Mouse (Mus musculus) MN1 (cell line): ENCODE data around the gene Pik3r5.
A peak's percentile ranks its signal among the peaks of the same experiment; 100 is the strongest.

Experiments used
- DNase-seq: peaks from one replicate; pipeline ENCODE4 v3.0.0-alpha.2; 2016; ENCODE audit warnings: low spot score

Pik3r5 gene

GRCm38 (mm10) chr11:68401428-68401827 is 30.5 kb upstream of the Pik3r5 start:
- DNase-seq: no peak

GRCm38 (mm10) chr11:68404185-68404584 is 27.7 kb upstream of the Pik3r5 start:
- no peak for DNase-seq

- no peak for DNase-seq
Observed at GRCm38 (mm10) chr11:68405576-68405975, 26.3 kb upstream of the Pik3r5 start.

GRCm38 (mm10) chr11:68407266-68407926 is 24.5 kb upstream of the Pik3r5 start:
- DNase-seq: no peak

- DNase-seq: peak; percentile 82
Observed at GRCm38 (mm10) chr11:68408127-68408526, 23.8 kb upstream of the Pik3r5 start.

GRCm38 (mm10) chr11:68417001-68417400 is 14.9 kb upstream of the Pik3r5 start:
- no peak for DNase-seq

- DNase-seq: no peak
Observed at GRCm38 (mm10) chr11:68417831-68418230, 14.1 kb upstream of the Pik3r5 start.

GRCm38 (mm10) chr11:68425492-68426315 is 6.2 kb upstream of the Pik3r5 start:
- no peak for DNase-seq

GRCm38 (mm10) chr11:68427083-68427570 is 4.8 kb upstream of the Pik3r5 start:
- DNase-seq: no peak

- no peak for DNase-seq
Observed at GRCm38 (mm10) chr11:68430662-68431061, 1.3 kb upstream of the Pik3r5 start.

GRCm38 (mm10) chr11:68432361-68433021 is 570 bp downstream of the Pik3r5 start:
- no peak for DNase-seq

GRCm38 (mm10) chr11:68433534-68433933 is 1.6 kb downstream of the Pik3r5 start:
- no peak for DNase-seq

GRCm38 (mm10) chr11:68434697-68435096 is 2.8 kb downstream of the Pik3r5 start:
- DNase-seq: no peak

GRCm38 (mm10) chr11:68435601-68436000 is 3.7 kb downstream of the Pik3r5 start:
- no peak for DNase-seq

GRCm38 (mm10) chr11:68436376-68436775 is 4.5 kb downstream of the Pik3r5 start:
- DNase-seq: no peak

- no peak for DNase-seq
Observed at GRCm38 (mm10) chr11:68440100-68440499, 8.2 kb downstream of the Pik3r5 start.

- no peak for DNase-seq
Observed at GRCm38 (mm10) chr11:68440965-68441364, 9.0 kb downstream of the Pik3r5 start.

- no peak for DNase-seq
Observed at GRCm38 (mm10) chr11:68442346-68442745, 10.4 kb downstream of the Pik3r5 start.

GRCm38 (mm10) chr11:68442983-68443638 is 11.2 kb downstream of the Pik3r5 start:
- DNase-seq: no peak

GRCm38 (mm10) chr11:68445901-68446300 is 14.0 kb downstream of the Pik3r5 start:
- no peak for DNase-seq

- DNase-seq: no peak
Observed at GRCm38 (mm10) chr11:68446547-68446946, 14.6 kb downstream of the Pik3r5 start.

GRCm38 (mm10) chr11:68447242-68447641 is 15.3 kb downstream of the Pik3r5 start:
- no peak for DNase-seq
